Mouse (Mus musculus) neutrophil, adult 5-6 weeks (primary cell): ENCODE results near the gene Col6a3. TPM values are rescaled to one million over a fixed set of nuclear protein-coding genes. Genes with fewer than 3 reads are reported as not detected.

Experiments used
- ATAC-seq: fragments of 151-379, 151-347 bp; 2 replicates; pipeline ENCODE4 v1.8.0; 2017; ENCODE audit warnings: mild to moderate bottlenecking, moderate TSS enrichment; ENCODE audit not compliant: insufficient number of reproducible peaks, poor library complexity, low FRiP score, severe bottlenecking; ENCODE audit errors: extremely low read depth
- total RNA-seq: library from RNA; stranded (forward); fragments of 200-1000 nt; gene quantifications from 2 replicates; pipeline ENCODE4 v1.2.3, GENCODE M21; 2017

Gene Col6a3
- total RNA-seq, 1 experiment from 2014 or later, result not detected

- ATAC-seq, result no peak
Measured at GRCm38 (mm10) chr1:90742641-90743040, 101.1 kb downstream of the Col6a3 start.

- ATAC-seq, result no peak
Measured at GRCm38 (mm10) chr1:90740216-90741170, 103.3 kb downstream of the Col6a3 start.

GRCm38 (mm10) chr1:90738913-90739312, 104.9 kb downstream of the Col6a3 start:
- no peak for ATAC-seq

GRCm38 (mm10) chr1:90729466-90729865, 114.3 kb downstream of the Col6a3 start:
- no peak for ATAC-seq

- ATAC-seq, result no peak
Measured at GRCm38 (mm10) chr1:90723754-90724153, 120.0 kb downstream of the Col6a3 start.

- ATAC-seq, result no peak
Measured at GRCm38 (mm10) chr1:90723325-90723724, 120.4 kb downstream of the Col6a3 start.

- no peak for ATAC-seq
Measured at GRCm38 (mm10) chr1:90722021-90722420, 121.8 kb downstream of the Col6a3 start.

GRCm38 (mm10) chr1:90720610-90721241, 123.0 kb downstream of the Col6a3 start:
- no peak for ATAC-seq

- no peak for ATAC-seq
Measured at GRCm38 (mm10) chr1:90718826-90719550, 124.8 kb downstream of the Col6a3 start.

GRCm38 (mm10) chr1:90716258-90716657, 127.5 kb downstream of the Col6a3 start:
- no peak for ATAC-seq

Other genes with a start within 250 kb of the Col6a3 start
- gene Cops8, start 241.0 kb downstream of the Col6a3 start, total RNA-seq, result 51.0 and 62.3 TPM in 2 replicates
- gene Mlph, start 71.1 kb upstream of the Col6a3 start, total RNA-seq, result not detected in 2 replicates
- not detected in 2 replicates for gene Prlh, start 109.1 kb upstream of the Col6a3 start, total RNA-seq
- not detected in 2 replicates for gene Rab17, start 125.7 kb upstream of the Col6a3 start, total RNA-seq
- gene Lrrfip1, start 154.8 kb upstream of the Col6a3 start, total RNA-seq, result 247 and 262 TPM in 2 replicates